Mouse (Mus musculus) C2C12 (cell line): ENCODE measurements around the gene Vps26c. TPM values are rescaled to one million over a fixed set of nuclear protein-coding genes. Genes with fewer than 3 reads are reported as not detected.
"Not testable (repeated sequence)": the region's sequence is repeated elsewhere in the genome, so short reads cannot be mapped to it uniquely, and the experiment has no call there.

ENCODE experiments used
- H3K27me3 ChIP-seq: one replicate; pipeline ENCODE4 v1.6.1; 2011; ENCODE audit not compliant: control insufficient read depth, insufficient read depth, insufficient read length
- H3K36me3 ChIP-seq: one replicate; pipeline ENCODE4 v1.6.1; 2011; ENCODE audit not compliant: control insufficient read depth, insufficient read depth
- H3K4me3 ChIP-seq: one replicate; pipeline ENCODE4 v1.5.1; 2011; ENCODE audit warnings: mild to moderate bottlenecking, control low read depth; ENCODE audit not compliant: poor library complexity, insufficient read depth, severe bottlenecking
- H3K79me2 ChIP-seq: one replicate; pipeline ENCODE4 v1.6.1; 2011; ENCODE audit not compliant: control insufficient read depth, insufficient read depth
- H3K79me3 ChIP-seq: one replicate; pipeline ENCODE4 v1.6.1; 2011; ENCODE audit warnings: low read depth, control low read depth
- H3ac ChIP-seq: one replicate; pipeline ENCODE3; 2011; ENCODE audit warnings: low read depth; ENCODE audit not compliant: control insufficient read depth, insufficient read length
- CEBPB ChIP-seq: IDR thresholded peaks from one replicate; pipeline ENCODE4 v1.6.1; 2011; ENCODE audit warnings: low read depth, mild to moderate bottlenecking, control low read depth, moderate library complexity
- CTCF ChIP-seq: IDR thresholded peaks from one replicate; pipeline ENCODE4 v1.5.1; 2011; ENCODE audit not compliant: control insufficient read depth, insufficient read depth, insufficient read length
- FOSL1 ChIP-seq: IDR thresholded peaks from one replicate; pipeline ENCODE4 v1.8.0; 2011; ENCODE audit warnings: mild to moderate bottlenecking, low read length; ENCODE audit not compliant: poor library complexity, insufficient read depth, severe bottlenecking
- MAX ChIP-seq: IDR thresholded peaks from one replicate; pipeline ENCODE4 v1.6.1; 2011; ENCODE audit warnings: mild to moderate bottlenecking, control low read depth
- MYOD1 ChIP-seq: IDR thresholded peaks from one replicate; pipeline ENCODE4 v1.6.1; 2011; ENCODE audit warnings: low read depth; ENCODE audit not compliant: control insufficient read depth, insufficient read length
- MYOG ChIP-seq: IDR thresholded peaks from one replicate; pipeline ENCODE4 v1.6.1; 2011; ENCODE audit not compliant: control insufficient read depth, insufficient read length; ENCODE audit errors: extremely low read depth
- USF1 ChIP-seq: IDR thresholded peaks from one replicate; pipeline ENCODE4 v1.6.1; 2011; ENCODE audit warnings: low read depth, mild to moderate bottlenecking, control low read depth, moderate library complexity
- polyA plus RNA-seq: library from polyadenylated mRNA; unstranded; fragments of >200 nt; fragmentation: generic; extraction: Trizol; gene quantifications from one replicate; pipeline ENCODE4 v1.2.1, GENCODE M21; 2012; ENCODE audit warnings: missing spikeins

Vps26c gene
- polyA plus RNA-seq, 1 experiment = 50.3 TPM

DNA sequence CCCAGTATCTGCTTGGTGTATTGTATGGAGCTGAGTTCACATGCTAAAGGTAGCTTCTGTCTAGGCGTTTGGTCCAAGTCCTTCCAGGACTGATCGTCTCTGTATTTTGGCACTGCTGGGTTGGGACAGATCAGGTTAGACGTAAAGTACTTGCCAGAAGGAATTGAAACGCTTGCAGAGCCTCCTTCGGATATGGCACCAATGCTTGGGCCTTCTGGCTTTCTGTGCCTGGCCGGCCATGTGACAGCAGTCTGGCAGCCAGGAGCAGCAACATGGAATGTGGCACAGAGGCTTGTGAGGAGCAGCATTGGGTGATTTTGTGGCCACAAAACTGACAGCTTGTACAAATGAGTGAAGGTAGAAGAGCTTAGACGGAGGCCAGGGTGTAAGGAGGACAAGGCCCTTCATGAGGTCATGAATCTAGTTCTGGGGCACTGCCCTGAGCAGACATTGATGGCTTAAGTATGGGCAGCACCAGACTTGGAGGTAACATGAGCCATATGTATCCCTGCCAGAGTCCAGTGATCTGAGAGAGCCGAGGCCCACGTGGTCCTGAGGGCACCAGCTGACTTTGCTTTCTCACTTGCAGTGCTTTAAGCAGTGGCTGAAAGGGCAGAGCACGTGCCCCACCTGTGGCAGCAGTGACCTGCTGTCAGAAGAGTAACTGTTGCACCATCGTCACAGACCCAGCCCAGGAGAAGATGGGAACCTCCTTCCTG, 59.1 kb downstream of the Vps26c start:
- no peaks in the 10 kb centered on the region for H3K79me3 ChIP-seq
- no peaks in the 10 kb centered on the region for H3K27me3 ChIP-seq
- peaks cover 65% of the 10 kb centered on the region for H3K36me3 ChIP-seq
- no peak overlapping the region for H3K4me3 ChIP-seq
- no peak overlapping the region for H3ac ChIP-seq
- TF ChIP-seq USF1 = no peak
- H3K79me2 ChIP-seq = no peaks in the 10 kb centered on the region

DNA sequence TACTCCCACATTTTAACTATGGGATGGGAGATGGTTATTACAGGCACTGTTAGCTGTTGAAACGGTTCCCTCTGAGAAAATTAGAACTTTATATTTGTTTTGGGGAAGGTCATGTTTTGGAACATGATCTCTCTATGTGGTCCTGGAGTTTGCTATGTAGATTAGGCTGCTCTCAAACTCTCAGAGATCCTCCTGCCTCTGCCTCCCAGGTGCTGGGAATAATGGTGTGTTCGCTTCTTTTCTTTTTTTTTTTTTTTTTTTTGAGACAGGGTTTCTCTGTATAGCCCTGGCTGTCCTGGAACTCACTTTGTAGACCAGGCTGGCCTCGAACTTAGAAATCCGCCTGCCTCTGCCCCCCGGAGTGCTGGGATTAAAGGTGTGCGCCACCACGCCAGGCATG, 60.3 kb downstream of the Vps26c start:
- H3K79me2 ChIP-seq, H3K27me3 ChIP-seq, H3ac ChIP-seq, H3K79me3 ChIP-seq, H3K4me3 ChIP-seq: not testable (repeated sequence)
- H3K36me3 ChIP-seq = peaks cover 75% of the 10 kb centered on the region

DNA sequence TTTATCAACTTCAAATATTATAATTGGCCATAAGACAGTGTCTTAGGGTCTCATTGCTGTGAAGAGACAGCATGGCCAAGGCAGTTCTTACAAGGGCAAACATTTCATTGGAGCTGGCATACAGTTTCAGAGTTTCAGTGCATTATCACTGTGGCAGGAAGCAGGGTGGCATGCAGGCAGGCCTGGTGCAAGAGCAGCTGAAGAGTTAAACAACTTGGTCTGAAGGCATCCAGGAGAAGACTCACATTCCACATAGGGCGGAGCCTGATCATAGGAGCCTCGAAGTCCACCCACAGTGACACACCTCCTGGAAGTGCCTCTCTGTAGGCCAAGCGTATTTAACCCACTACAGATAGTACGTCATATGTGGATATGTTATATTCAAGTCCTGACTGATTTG, 60.7 kb downstream of the Vps26c start:
- H3K27me3 ChIP-seq = no peaks in the 10 kb centered on the region
- no peak for TF ChIP-seq USF1
- no peak overlapping the region for H3K4me3 ChIP-seq
- H3ac ChIP-seq = no peak overlapping the region
- H3K36me3 ChIP-seq = peaks cover 79% of the 10 kb centered on the region
- no peaks in the 10 kb centered on the region for H3K79me2 ChIP-seq
- no peaks in the 10 kb centered on the region for H3K79me3 ChIP-seq

DNA sequence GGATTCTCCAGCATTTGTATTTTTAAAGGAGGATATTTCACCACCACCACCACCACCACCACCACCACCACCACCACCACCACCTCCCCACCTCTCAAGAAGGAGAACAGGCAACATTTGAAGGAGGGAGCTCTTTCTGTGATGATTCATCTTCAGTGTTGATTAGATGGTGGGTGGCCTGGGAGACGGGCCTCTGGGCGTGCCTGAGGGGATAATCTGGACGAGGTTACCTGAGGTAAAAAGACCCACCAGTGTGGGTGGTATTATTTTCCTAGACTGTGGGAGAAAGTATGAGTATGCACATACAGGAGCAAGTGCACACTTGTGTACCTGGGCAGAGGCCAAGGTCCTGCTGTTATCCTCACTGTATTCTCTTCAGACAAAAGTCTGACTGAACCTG, 62.6 kb downstream of the Vps26c start:
- no peaks in the 10 kb centered on the region for H3K27me3 ChIP-seq
- no peak for TF ChIP-seq CEBPB
- no peak for TF ChIP-seq MYOG
- no peak for TF ChIP-seq FOSL1
- TF ChIP-seq CTCF = no peak
- no peak for TF ChIP-seq MYOD1
- no peak for TF ChIP-seq USF1
- no peak for TF ChIP-seq MAX
- no peak overlapping the region for H3K4me3 ChIP-seq
- H3ac ChIP-seq = no peak overlapping the region
- H3K79me3 ChIP-seq = no peaks in the 10 kb centered on the region
- peaks cover 80% of the 10 kb centered on the region for H3K36me3 ChIP-seq
- H3K79me2 ChIP-seq = no peaks in the 10 kb centered on the region

DNA sequence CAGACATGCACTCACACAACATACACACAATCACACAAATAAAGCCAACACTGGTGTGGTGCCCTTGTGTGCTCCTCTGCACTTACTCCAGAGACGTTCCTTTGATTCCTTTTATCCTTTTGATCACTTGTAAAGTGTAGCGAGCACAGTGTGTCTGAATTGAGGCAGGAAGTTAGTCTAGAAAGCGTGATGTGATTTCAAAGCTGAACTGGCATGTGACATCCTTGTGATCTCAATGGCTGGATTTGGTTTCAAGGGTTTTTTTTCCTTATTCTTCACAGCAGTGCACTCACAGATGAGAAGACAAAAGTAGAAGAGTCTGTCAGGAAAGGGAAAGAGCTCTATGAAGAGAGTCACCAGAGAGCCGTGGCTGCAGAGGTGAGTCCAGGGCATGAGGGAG, 72.5 kb downstream of the Vps26c start:
- H3K4me3 ChIP-seq = no peak overlapping the region
- H3K79me2 ChIP-seq = no peaks in the 10 kb centered on the region
- H3ac ChIP-seq = no peak overlapping the region
- no peaks in the 10 kb centered on the region for H3K27me3 ChIP-seq
- peaks cover 92% of the 10 kb centered on the region for H3K36me3 ChIP-seq
- H3K79me3 ChIP-seq = no peaks in the 10 kb centered on the region
- TF ChIP-seq CTCF (no peak), MYOG (no peak), FOSL1 (no peak), MYOD1 (no peak), USF1 (no peak)

DNA sequence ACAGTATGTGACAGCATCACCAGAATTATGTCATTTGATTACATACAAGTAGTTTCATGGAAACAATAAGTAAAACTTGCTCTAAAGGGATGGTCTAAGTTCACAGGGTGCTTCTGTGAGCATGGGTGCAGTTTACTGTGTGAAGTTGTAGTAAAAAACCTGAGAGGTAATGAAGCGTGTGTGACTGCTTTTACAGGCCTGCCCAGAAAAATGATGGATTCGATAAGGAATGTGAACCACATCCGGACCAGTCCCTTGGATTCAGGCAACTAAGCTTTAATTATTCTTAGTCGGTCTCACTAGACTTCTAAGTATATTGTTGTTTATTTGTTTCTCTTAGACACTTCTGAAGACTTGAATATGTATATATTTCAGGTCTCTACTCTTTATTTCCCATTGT, 73.9 kb downstream of the Vps26c start:
- TF ChIP-seq USF1 (no peak), MYOG (no peak), FOSL1 (no peak), CTCF (no peak), MYOD1 (no peak), MAX (no peak), CEBPB (no peak)
- Histone ChIP-seq H3K79me2 (no peaks in the 10 kb centered on the region), H3K36me3 (peaks cover 88% of the 10 kb centered on the region), H3ac (no peak overlapping the region), H3K27me3 (no peaks in the 10 kb centered on the region), H3K4me3 (no peak overlapping the region), H3K79me3 (no peaks in the 10 kb centered on the region)
